Mouse (Mus musculus) embryonic fibroblast, embryonic 13.5 days (primary cell): ENCODE data around the gene Rapgefl1.

Experiments used
- CTCF ChIP-seq: IDR thresholded peaks from 2 replicates; pipeline ENCODE4 v1.5.1; 2011; ENCODE audit warnings: mild to moderate bottlenecking, control low read depth, low read length, moderate library complexity, borderline replicate concordance; ENCODE audit not compliant: insufficient read depth
- POLR2A ChIP-seq: IDR thresholded peaks from 2 replicates; pipeline ENCODE4 v1.6.1; 2011; ENCODE audit warnings: low read depth, mild to moderate bottlenecking, control low read depth, low read length, moderate library complexity

DNA sequence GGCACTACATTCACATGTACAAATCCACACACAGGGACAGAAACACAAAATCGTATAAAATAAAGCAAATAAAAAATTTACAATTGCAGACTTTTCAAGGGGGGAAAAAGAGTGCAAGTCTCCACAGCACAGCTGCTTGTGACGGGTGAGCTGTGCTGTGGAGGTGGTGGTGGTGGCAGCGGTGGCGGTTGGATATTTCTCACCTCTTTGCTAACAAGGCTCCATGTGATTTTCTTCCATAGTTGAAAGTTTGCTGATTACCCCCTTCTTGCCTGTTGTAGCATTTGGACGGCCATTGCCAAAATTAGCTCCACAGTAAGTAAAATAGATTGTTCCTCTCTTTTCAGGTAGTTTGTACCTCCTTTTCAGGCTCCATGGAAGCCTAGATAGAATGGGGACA lies 32.0 kb upstream of the Rapgefl1 start, which contains the start of gene Casc3:
- TF ChIP-seq CTCF (no peak), POLR2A (no peak)
